Mouse (Mus musculus) yolk sac, embryonic 10.5 days (tissue): ENCODE measurements at regions not wholly inside any gene's neighbourhood (a gene's known extent, or its start where the extent isn't known, plus 50 kb on each side); places are given as distances from the start of the nearest gene placed in this dataset.
A peak's percentile ranks its signal among the peaks of the same experiment; 100 is the strongest.
"Not testable (repeated sequence)": the region's sequence is repeated elsewhere in the genome, so short reads cannot be mapped to it uniquely, and the experiment has no call there.

Experiments used
- DNase-seq: peaks from one replicate; pipeline ENCODE4 v3.0.0-alpha.2; 2017; ENCODE audit warnings: low spot score

GRCm38 (mm10) chr5:118459391-118459792 is 101.1 kb upstream of the Med13l start:
- peak; percentile 47 for DNase-seq

- DNase-seq: no peak
These were observed 98.5 kb upstream of the Med13l start for GRCm38 (mm10) chr5:118461967-118462366.

- peak; percentile 71 for DNase-seq
These were observed 95.3 kb upstream of the Med13l start for GRCm38 (mm10) chr5:118464931-118465801.

DNA sequence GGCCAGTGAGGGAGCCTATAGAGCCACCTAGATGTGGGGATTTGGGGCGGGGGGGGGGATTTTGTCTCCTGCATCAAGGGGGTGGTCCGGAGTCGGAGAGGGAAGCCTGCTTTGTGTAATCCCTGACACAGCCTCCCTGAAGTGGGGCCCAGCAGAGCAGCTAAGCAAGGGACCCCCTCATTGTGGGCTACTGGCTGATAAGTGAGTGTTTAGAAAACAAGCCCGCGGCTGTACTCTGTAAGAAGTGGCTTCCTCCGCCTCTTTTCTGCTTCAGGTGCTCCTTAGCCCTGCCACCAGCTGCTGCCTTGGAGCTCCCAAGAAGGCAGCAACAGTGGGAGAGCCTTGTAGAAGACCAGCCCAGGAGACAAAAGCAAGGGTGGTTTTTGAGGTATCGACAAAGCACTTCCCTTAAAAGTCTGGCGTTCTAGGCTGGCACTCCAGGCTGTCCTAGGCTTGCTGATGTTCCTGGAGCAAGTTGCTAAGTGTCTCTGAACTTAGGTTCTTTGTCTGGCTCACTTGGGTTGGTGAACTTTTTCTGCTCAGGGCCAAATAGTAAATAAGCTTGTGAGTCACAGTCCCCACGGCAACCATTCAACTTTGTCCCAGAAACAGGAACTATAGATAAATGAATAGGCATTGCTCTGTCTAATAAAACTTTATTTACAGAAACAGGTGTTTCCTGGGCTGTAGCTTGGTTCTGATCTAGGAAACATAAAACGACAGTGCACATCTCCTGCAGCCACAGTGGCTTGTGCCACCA is 94.3 kb upstream of the Med13l start:
- no peak for DNase-seq

DNA sequence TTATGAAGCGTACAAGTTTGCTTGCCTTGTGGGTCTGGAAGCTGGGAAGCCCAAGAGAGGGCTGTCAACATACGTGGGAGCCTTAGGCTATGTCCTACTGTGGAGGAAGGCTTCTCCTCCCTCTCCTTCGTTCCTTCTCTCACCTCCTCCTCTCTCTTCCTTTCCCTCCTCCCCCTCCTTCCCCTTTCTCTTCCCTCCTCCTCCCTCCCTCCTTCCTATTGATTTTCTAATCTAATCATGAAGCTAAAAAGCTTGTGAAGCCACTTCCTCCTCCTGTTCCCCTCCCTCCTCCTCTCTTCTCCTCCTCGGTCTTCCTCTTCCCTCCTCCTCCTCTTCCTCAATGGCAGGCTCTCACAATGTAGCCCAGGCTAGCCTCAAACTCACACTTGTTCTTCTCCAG is 91.7 kb upstream of the Med13l start:
- no peak for DNase-seq

DNA sequence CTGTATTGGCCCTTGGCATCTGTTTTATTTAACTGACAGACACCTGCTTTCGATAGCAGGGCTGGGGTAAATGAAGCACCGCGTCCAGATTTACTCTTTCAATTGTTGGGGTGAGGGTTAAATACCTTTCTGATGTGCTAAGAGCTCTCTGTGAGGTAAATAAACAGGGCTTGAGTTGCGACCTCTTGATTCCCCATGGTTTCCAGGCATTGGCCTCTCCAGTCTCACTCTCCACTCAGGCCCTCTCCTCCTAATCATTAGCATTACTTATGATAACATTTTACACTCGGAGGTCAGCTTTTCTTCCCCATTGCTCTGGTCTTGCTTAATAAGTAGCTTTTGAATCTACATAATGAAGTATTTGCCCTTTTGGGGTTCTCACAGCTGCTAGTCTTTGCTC is 88.9 kb upstream of the Med13l start:
- DNase-seq: no peak

- DNase-seq: no peak
These were observed 88.2 kb upstream of the Med13l start for GRCm38 (mm10) chr5:118472291-118472690.

GRCm38 (mm10) chr5:118473128-118473730 is 87.2 kb upstream of the Med13l start:
- DNase-seq: no peak

DNA sequence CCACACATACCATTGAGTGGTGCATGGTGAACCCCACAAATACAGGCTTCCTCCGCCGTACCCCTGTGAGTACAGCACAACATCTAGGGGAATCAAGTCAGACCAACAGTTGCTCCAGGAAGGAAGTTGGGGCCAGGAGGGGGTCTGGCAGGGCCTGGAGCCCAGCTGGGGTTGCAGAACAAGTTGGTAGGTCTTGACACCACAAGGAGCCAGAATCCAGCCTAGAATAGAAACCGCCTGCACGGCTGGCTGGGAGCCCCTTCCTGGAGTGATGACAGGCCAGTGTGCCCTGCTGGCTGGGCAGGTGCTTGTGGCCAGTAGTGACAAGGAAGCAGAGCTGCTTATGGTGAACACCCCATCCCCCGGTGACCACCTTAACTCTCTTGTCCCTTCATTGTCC is 83.9 kb upstream of the Med13l start:
- no peak for DNase-seq

- DNase-seq: no peak
These were observed 83.1 kb upstream of the Med13l start for GRCm38 (mm10) chr5:118477131-118478119.

- peak; percentile 69 for DNase-seq
These were observed 82.2 kb upstream of the Med13l start for GRCm38 (mm10) chr5:118478120-118478768.

DNA sequence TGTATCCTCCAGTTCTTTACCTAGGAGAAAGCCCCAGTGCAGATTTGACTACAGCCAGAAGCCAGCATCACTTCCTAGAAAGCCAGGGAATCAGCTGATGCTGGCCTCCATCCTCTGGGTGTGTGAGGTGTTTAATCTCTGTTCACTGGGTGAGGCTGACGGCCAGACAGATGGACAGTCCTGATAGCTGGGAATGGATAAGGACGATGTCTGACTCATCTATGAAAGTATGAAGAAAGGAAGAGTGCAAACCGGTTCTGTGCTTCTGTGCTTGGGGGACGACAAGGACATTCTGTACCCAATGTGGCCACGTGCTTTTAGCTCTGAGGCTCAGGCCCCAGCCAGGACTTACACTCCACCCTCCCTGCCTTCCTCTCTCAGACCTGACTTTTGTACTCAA is 80.5 kb upstream of the Med13l start:
- DNase-seq: no peak

GRCm38 (mm10) chr5:118480965-118481793 is 79.3 kb upstream of the Med13l start:
- no peak for DNase-seq

DNA sequence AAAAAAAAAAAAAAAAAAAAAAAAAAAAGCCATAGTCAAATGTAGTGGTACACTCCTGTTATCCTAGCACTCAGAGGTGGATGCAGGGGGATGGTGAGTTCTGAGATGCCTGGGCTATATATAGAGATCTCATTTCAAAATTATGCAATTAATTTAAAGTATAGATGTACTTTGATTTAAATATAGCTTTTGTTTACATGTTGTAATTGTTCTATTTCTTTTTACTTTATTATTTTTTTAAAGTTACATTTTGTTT is 78.8 kb upstream of the Med13l start:
- DNase-seq: no peak

DNA sequence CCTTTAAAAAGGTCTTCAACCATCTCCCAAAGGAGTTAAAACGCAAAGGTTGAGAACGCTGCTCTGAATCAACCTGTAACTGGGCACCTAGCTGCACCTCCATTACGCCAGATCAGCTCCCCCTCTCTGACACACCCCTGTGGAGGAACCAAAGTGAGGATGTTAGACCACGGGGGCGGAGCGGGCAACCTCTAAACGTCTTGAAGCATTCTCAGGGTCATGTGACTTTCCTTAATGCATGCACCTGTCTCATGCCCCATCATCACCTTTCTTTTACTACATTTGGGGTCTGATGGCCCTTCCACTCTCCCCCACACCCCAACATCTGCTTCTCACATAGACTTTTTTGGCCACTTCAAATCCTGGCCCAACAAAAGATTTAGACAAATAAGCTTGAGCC is 77.9 kb upstream of the Med13l start:
- no peak for DNase-seq

DNA sequence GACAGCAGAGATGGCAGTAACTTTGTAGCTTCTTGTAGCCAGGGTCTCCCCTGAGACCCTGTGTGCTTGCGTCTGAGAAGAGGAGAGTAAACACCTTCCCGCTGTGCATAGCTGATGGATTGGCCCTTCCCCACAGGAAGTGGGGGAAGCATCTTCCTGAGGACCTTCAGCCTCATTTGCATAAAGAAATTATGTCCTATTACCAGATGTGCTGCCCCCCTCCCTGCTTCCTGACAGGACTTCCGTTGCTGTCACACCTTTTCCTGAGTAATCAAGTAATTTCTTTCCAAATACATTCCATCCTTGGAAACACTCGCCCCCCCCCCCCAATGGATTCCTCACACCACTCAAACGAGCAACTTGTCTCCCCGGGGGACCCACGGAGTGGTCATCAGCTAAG is 77.5 kb upstream of the Med13l start:
- no peak for DNase-seq

DNA sequence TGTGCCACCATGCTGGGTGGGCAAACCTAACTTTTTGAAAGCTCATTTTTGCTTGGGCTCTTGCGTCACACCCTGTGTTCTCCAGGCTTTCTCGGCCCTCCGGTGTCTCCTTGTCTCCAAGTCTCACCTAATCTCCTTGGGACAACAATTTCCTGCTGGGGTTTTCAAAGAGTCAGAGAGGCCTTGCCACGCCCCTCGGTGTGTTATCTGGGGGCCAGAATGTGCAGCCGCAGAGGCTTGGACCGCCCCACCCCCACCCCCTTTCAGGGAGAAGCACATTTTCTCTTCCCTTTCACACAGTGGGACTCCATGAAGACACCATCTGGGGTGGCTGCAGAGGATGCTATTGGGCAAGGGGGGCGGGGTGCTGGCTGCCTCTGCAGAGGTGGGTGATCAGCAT is 76.9 kb upstream of the Med13l start:
- peak; percentile 69 for DNase-seq

DNA sequence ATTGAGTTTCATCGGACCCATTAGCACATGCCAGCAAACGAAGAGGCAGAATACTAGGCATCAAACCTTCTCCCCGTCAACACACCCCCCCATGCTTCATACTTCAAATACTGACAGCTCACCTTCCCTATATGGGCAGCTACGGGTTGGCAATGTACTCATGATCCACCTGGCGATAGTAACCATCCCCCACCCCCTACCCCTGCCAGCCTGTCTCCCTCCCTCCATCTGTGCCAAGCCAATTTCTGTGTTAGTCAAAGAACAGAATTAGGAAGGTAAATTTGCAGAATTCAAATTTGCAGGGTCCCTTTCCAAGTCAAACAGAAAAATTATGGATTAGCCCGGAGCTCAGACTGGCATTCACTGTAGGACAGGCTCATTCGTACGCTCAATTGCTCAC is 75.3 kb upstream of the Med13l start:
- DNase-seq: no peak

DNA sequence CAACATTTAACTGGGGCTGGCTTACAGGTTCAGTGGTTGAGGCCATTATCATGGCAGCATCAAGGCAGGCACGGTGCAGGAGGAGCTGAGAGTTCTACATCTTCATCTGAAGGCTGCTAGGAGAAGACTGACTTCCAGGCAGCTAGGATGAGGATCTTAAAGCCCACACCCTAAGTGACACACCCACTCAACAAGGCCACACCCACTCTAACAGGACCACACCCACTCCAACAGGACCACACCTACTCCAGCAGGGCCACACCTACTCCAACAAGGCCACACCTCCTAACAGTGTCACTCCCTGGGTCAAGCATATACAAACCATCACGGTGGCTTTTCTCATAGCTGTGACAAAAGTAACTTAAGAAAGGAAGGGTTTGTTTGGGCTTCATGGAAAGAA is 68.0 kb upstream of the Med13l start:
- DNase-seq: not testable (repeated sequence)

- no peak for DNase-seq
These were observed 65.6 kb upstream of the Med13l start for GRCm38 (mm10) chr5:118494649-118495477.
